Mouse (Mus musculus) forebrain, embryonic 16.5 days (tissue): ENCODE data around the gene Tmem139. TPM values are rescaled to one million over a fixed set of nuclear protein-coding genes. Genes with fewer than 3 reads are reported as not detected.

Experiments
- ATAC-seq: fragments of 200-750 bp; cut with Nextera tagmentation; 2 replicates; pipeline ENCODE4 v1.8.0; 2017; ENCODE audit warnings: mild to moderate bottlenecking, moderate library complexity
- H3K27ac ChIP-seq: fragments of 300-500 bp; sonication (generic); 2 replicates; pipeline ENCODE4 v1.5.1; 2014; ENCODE audit warnings: low read length, control low read depth
- H3K27me3 ChIP-seq: fragments of 300-500 bp; sonication (generic); replicated peaks from 2 replicates; pipeline ENCODE4 v1.6.1; 2014; ENCODE audit warnings: low read length; ENCODE audit not compliant: control insufficient read depth, insufficient read depth
- H3K36me3 ChIP-seq: fragments of 300-500 bp; sonication (generic); 2 replicates; pipeline ENCODE4 v1.6.1; 2014; ENCODE audit not compliant: control insufficient read depth, insufficient read depth
- H3K4me1 ChIP-seq: fragments of 300-500 bp; sonication (generic); replicated peaks from 2 replicates; pipeline ENCODE4 v1.6.1; 2014; ENCODE audit warnings: low read length; ENCODE audit not compliant: control insufficient read depth, insufficient read depth
- H3K4me2 ChIP-seq: fragments of 300-500 bp; sonication (generic); 2 replicates; pipeline ENCODE4 v1.6.1; 2014; ENCODE audit warnings: mild to moderate bottlenecking, low read length, control low read depth
- H3K4me3 ChIP-seq: fragments of 300-500 bp; sonication (generic); replicated peaks from 2 replicates; pipeline ENCODE4 v1.5.1; 2014; ENCODE audit warnings: mild to moderate bottlenecking, low read length, control low read depth
- H3K9ac ChIP-seq: fragments of 300-500 bp; sonication (generic); replicated peaks from 2 replicates; pipeline ENCODE4 v1.6.1; 2014; ENCODE audit warnings: low read depth, low read length, control low read depth
- H3K9me3 ChIP-seq: fragments of 300-500 bp; sonication (generic); 2 replicates; pipeline ENCODE4 v1.6.1; 2016; ENCODE audit warnings: low read length; ENCODE audit not compliant: control insufficient read depth
- WGBS: fragments of 180-500 bp; shearing (Covaris S2); extraction: QIAGEN DNeasy Blood & Tissue Kit; methylation state at CpG from one replicate; pipeline ENCODE4 v1.1.7; 2014; 5-methylcytosine and 5-hydroxymethylcytosine counted together
- polyA plus RNA-seq: library from polyadenylated mRNA; unstranded; fragments of >200 nt; fragmentation: Nextera tagmentation; extraction: Ambion mirVana; gene quantifications from 2 replicates; pipeline ENCODE4 v1.2.1, GENCODE M21; 2015

Gene Tmem139
- polyA plus RNA-seq, 1 experiment from 2014 or later: 0.24 TPM

- Histone ChIP-seq H3K9ac (peak within 1 kb of the TSS; percentile 47), H3K4me2 (peak within 1 kb of the TSS; percentile 60), H3K9me3 (no peaks in the 10 kb centered on the region), H3K27me3 (no peaks in the 10 kb centered on the region), H3K4me1 (peaks cover 13% of the 10 kb centered on the region; the same call in 1 of the 2 replicates), H3K4me3 (peak within 1 kb of the TSS; percentile 44), H3K36me3 (no peaks in the 10 kb centered on the region), H3K27ac (no peak within 1 kb of the TSS)
- peak; percentile 99 for ATAC-seq
- WGBS: 2% methylated on average over 28 of the region's 28 CpGs
Measured at GRCm38 (mm10) chr6:42245711-42246353, 15.9 kb upstream of the Tmem139 start, which contains the start of gene Gstk1. Gene Gstk1 (plus strand): TSS chr6:42245935.

GRCm38 (mm10) chr6:42247173-42247572 is 14.6 kb upstream of the Tmem139 start:
- Histone ChIP-seq H3K27ac (no peak overlapping the region), H3K4me2 (peak overlapping the region; percentile 12; the same call in 1 of the 2 replicates), H3K4me1 (peaks cover 12% of the 10 kb centered on the region; the same call in 1 of the 2 replicates), H3K4me3 (peak overlapping the region; percentile 19; the same call in 1 of the 2 replicates), H3K27me3 (no peaks in the 10 kb centered on the region), H3K9ac (no peak overlapping the region), H3K36me3 (no peaks in the 10 kb centered on the region), H3K9me3 (no peaks in the 10 kb centered on the region)
- 9% methylated on average over 8 of the region's 8 CpGs for WGBS
- no peak; the same call in 1 of the 2 replicates for ATAC-seq

- 57% methylated on average over 1 of the region's 1 CpGs for WGBS
- H3K4me1 ChIP-seq: peaks cover 12% of the 10 kb centered on the region; the same call in 1 of the 2 replicates
- no peaks in the 10 kb centered on the region for H3K36me3 ChIP-seq
- peak; percentile 63 for ATAC-seq
- H3K9me3 ChIP-seq: no peaks in the 10 kb centered on the region
- H3K27me3 ChIP-seq: no peaks in the 10 kb centered on the region
- no peak overlapping the region for H3K9ac ChIP-seq
- no peak overlapping the region for H3K4me2 ChIP-seq
- H3K27ac ChIP-seq: no peak overlapping the region
- H3K4me3 ChIP-seq: no peak overlapping the region
Measured at GRCm38 (mm10) chr6:42247981-42248380, 13.8 kb upstream of the Tmem139 start.

- Histone ChIP-seq H3K36me3 (no peaks in the 10 kb centered on the region), H3K9me3 (no peaks in the 10 kb centered on the region), H3K27ac (no peak overlapping the region), H3K4me1 (peaks cover 9% of the 10 kb centered on the region; the same call in 1 of the 2 replicates), H3K9ac (no peak overlapping the region), H3K27me3 (no peaks in the 10 kb centered on the region), H3K4me3 (no peak overlapping the region), H3K4me2 (no peak overlapping the region)
- ATAC-seq: no peak
- WGBS: 84% methylated on average over 4 of the region's 4 CpGs
Measured at GRCm38 (mm10) chr6:42251791-42252190, 10.0 kb upstream of the Tmem139 start.

GRCm38 (mm10) chr6:42253103-42253502 is 8.7 kb upstream of the Tmem139 start:
- Histone ChIP-seq H3K9me3 (no peaks in the 10 kb centered on the region), H3K27ac (no peak overlapping the region), H3K36me3 (no peaks in the 10 kb centered on the region), H3K4me3 (no peak overlapping the region), H3K27me3 (no peaks in the 10 kb centered on the region), H3K4me1 (peaks cover 4% of the 10 kb centered on the region; the same call in 1 of the 2 replicates), H3K9ac (no peak overlapping the region), H3K4me2 (no peak overlapping the region)
- WGBS: 66% methylated on average over 2 of the region's 2 CpGs
- ATAC-seq: peak; percentile 56; the same call in 1 of the 2 replicates

DNA sequence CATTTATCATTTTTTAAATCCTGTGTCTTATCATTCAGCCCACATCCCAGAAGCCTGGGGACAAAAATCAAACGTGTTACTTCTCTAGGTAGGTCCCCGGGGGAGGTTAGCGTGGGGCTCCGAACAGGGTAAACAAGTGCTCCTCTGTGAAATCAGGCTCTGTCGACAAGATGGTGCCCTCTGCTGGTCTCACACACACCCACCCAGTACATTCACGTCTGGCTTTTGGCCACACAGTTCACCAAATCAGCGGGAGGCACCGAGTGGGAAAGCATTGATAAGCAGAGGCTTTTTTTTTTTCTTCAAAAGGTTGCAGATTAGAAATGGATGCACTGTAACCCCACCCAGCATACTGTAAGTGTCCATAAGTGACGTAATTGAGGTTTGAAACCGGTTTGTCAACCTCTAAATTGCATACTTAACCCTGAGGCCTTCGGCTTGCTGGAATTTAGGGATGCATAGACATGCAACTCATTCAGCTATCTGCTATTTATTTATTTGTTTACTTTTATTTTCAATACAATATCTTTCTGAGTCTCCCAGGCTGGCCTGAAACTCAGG is 4.4 kb upstream of the Tmem139 start:
- Histone ChIP-seq H3K4me1 (0 out of 2 replicates have a peak, but pooled peaks cover 2% of the 10 kb centered on the region), H3K4me2 (no peak overlapping the region), H3K9ac (no peak overlapping the region), H3K27ac (no peak overlapping the region), H3K27me3 (no peaks in the 10 kb centered on the region), H3K4me3 (no peak overlapping the region), H3K36me3 (no peaks in the 10 kb centered on the region), H3K9me3 (no peaks in the 10 kb centered on the region)
- WGBS: 19% methylated on average over 11 of the region's 11 CpGs
- ATAC-seq: peak; percentile 80; the same call in 1 of the 2 replicates

DNA sequence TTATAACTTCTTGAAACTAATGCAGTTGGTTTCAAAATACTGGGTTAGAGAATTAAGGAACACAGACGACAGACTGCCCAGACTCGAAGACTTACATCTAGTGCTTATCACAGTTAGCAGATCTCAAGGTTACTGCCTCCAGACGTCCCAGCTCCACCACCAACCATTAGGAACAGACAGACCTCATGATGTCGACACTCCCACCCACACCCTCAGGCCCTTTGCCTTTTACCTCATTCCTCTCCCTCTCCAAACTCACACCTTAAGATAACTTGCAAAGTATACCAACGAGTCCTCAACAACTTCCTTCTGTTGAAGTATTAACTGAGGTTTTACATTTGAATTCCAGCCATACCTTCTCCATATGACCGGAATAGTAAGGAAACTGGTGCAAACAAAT is 1.3 kb upstream of the Tmem139 start:
- no peak for ATAC-seq
- no peaks in the 10 kb centered on the region for H3K27me3 ChIP-seq
- no peaks in the 10 kb centered on the region for H3K9me3 ChIP-seq
- H3K36me3 ChIP-seq: no peaks in the 10 kb centered on the region
- H3K27ac ChIP-seq: no peak overlapping the region
- no peak overlapping the region for H3K4me3 ChIP-seq
- 79% methylated on average over 6 of the region's 6 CpGs for WGBS
- no peak overlapping the region for H3K9ac ChIP-seq
- peaks cover 3% of the 10 kb centered on the region; the same call in 1 of the 2 replicates for H3K4me1 ChIP-seq
- no peak overlapping the region for H3K4me2 ChIP-seq

DNA sequence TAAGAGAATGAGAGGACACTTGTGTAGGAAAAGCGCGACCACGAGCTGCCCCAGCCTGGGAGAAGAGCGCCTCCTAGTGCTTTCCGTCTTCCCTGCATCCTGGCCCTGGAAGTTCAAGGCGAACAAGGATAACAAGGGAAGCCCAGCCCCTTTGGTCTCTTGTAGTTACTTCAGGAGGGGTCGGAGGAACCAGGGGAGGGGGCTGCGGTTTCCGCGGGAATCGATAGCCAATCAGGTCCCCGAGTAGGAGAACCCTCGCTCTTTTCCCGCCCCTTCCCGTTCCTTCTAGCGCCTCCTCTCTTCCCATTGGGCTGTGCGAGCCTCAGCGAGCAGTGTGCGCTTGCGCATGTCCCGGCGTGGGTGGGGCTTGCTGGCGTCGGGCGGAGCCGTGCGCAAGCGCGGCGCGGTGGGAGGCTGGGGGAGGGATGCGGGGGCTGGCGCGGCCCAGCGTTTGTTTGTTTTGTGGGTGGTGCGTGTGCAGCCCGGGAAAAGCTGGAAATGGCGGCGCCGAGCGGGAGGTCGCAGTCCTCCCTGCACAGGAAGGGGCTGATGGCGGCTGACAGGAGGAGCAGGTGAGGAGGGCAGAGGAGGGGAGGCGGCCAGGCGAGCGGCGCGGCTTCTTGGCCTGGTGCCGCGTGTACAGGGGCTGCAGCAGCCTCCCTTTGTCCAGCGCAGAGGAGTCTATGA is 3.0 kb downstream of the Tmem139 start, which contains the start of gene Casp2:
TSS of gene Casp2 (plus strand) at position 360 of the 687 bp plus-strand sequence.
- H3K27ac ChIP-seq: peak within 1 kb of the TSS; percentile 88
- no peaks in the 10 kb centered on the region for H3K9me3 ChIP-seq
- peak; percentile 99 for ATAC-seq
- peak within 1 kb of the TSS; percentile 79 for H3K9ac ChIP-seq
- H3K4me1 ChIP-seq: peaks cover 11% of the 10 kb centered on the region
- WGBS: under 1% methylated on average over 49 of the region's 51 CpGs
- peaks cover 11% of the 10 kb centered on the region for H3K36me3 ChIP-seq
- peak within 1 kb of the TSS; percentile 96 for H3K4me2 ChIP-seq
- H3K4me3 ChIP-seq: peak within 1 kb of the TSS; percentile 71
- H3K27me3 ChIP-seq: no peaks in the 10 kb centered on the region
